Mouse (Mus musculus) brain, embryonic 14.5 days (tissue): ENCODE measurements around the gene Il4ra.

Experiments used
- CTCF ChIP-seq: fragments of 200-500 bp; IDR thresholded peaks from 2 replicates; pipeline ENCODE4 v1.5.1; 2012; ENCODE audit warnings: inconsistent platforms, mild to moderate bottlenecking, moderate library complexity, borderline replicate concordance; ENCODE audit not compliant: insufficient read depth, insufficient read length; ENCODE audit errors: extremely low read depth
- POLR2A ChIP-seq: fragments of 200-500 bp; IDR thresholded peaks from 2 replicates; pipeline ENCODE4 v1.6.1; 2012; ENCODE audit warnings: mild to moderate bottlenecking, inconsistent platforms, borderline replicate concordance; ENCODE audit not compliant: poor library complexity, insufficient read depth, insufficient read length, severe bottlenecking; ENCODE audit errors: extremely low read depth

- TF ChIP-seq POLR2A = no peak
- TF ChIP-seq CTCF = no peak
These were observed 54.6 kb downstream of the Il4ra start for GRCm38 (mm10) chr7:125606265-125607164.
